Mouse (Mus musculus) cerebellum, adult 18-20 months (tissue): ENCODE data around the gene Sult6b2.

Experiments used
- DNase-seq, 2 experiments: peaks; one replicate each; pipeline ENCODE4 v3.0.0; 2021

Sult6b2 gene

GRCm38 (mm10) chr6:142809373-142810098, 5.2 kb upstream of the Sult6b2 start:
- no peak for DNase-seq

- no peak for DNase-seq
Observed at GRCm38 (mm10) chr6:142806326-142806725, 2.0 kb upstream of the Sult6b2 start.

GRCm38 (mm10) chr6:142802617-142803525, 1.4 kb downstream of the Sult6b2 start:
- DNase-seq, result no peak

GRCm38 (mm10) chr6:142801687-142802086, 2.6 kb downstream of the Sult6b2 start:
- no peak for DNase-seq

GRCm38 (mm10) chr6:142799704-142800374, 4.5 kb downstream of the Sult6b2 start:
- DNase-seq, result no peak

GRCm38 (mm10) chr6:142798837-142799236, 5.5 kb downstream of the Sult6b2 start:
- DNase-seq, result no peak

GRCm38 (mm10) chr6:142797996-142798395, 6.3 kb downstream of the Sult6b2 start:
- DNase-seq, result no peak

GRCm38 (mm10) chr6:142795655-142796441, 8.5 kb downstream of the Sult6b2 start:
- no peak for DNase-seq

GRCm38 (mm10) chr6:142795087-142795486, 9.2 kb downstream of the Sult6b2 start:
- DNase-seq, result no peak

- no peak for DNase-seq
Observed at GRCm38 (mm10) chr6:142793468-142793867, 10.8 kb downstream of the Sult6b2 start.

- DNase-seq, result no peak
Observed at GRCm38 (mm10) chr6:142792241-142792968, 11.9 kb downstream of the Sult6b2 start.

- no peak for DNase-seq
Observed at GRCm38 (mm10) chr6:142789736-142790135, 14.6 kb downstream of the Sult6b2 start.

- no peak for DNase-seq
Observed at GRCm38 (mm10) chr6:142788042-142788987, 16.0 kb downstream of the Sult6b2 start.

GRCm38 (mm10) chr6:142786106-142786505, 18.2 kb downstream of the Sult6b2 start:
- no peak for DNase-seq

- peak; percentile 63 for DNase-seq
Observed at GRCm38 (mm10) chr6:142785343-142785742, 19.0 kb downstream of the Sult6b2 start.

- DNase-seq, result no peak
Observed at GRCm38 (mm10) chr6:142781286-142781685, 23.0 kb downstream of the Sult6b2 start.

- DNase-seq, result no peak
Observed at GRCm38 (mm10) chr6:142780574-142781033, 23.7 kb downstream of the Sult6b2 start.

- no peak for DNase-seq
Observed at GRCm38 (mm10) chr6:142779812-142780573, 24.3 kb downstream of the Sult6b2 start.

GRCm38 (mm10) chr6:142779045-142779811, 25.1 kb downstream of the Sult6b2 start:
- peak; percentile 65 to 67 for DNase-seq
